Mouse (Mus musculus) heart, embryonic 15.5 days (tissue): Measurements from ENCODE around the gene Dlg3. TPM values are rescaled to one million over a fixed set of nuclear protein-coding genes. Genes with fewer than 3 reads are reported as not detected.
A peak's percentile ranks its signal among the peaks of the same experiment; 100 is the strongest.

Experiments used
- ATAC-seq: fragments of 200-750 bp; cut with Nextera tagmentation; replicated peaks from 2 replicates; pipeline ENCODE4 v1.8.0; 2017; ENCODE audit warnings: low read depth, moderate TSS enrichment; ENCODE audit not compliant: insufficient number of reproducible peaks, insufficient read depth, low FRiP score
- H3K27ac ChIP-seq: fragments of 300-500 bp; sonication (generic); 2 replicates; pipeline ENCODE4 v1.5.1; 2015; ENCODE audit warnings: mild to moderate bottlenecking, inconsistent platforms
- H3K27me3 ChIP-seq: fragments of 300-500 bp; sonication (generic); 2 replicates; pipeline ENCODE4 v1.6.1; 2015; ENCODE audit warnings: inconsistent platforms
- H3K36me3 ChIP-seq: fragments of 300-500 bp; sonication (generic); 2 replicates; pipeline ENCODE4 v1.6.1; 2015; ENCODE audit warnings: mild to moderate bottlenecking, inconsistent platforms
- H3K4me1 ChIP-seq: fragments of 300-500 bp; sonication (generic); replicated peaks from 2 replicates; pipeline ENCODE4 v1.6.1; 2015; ENCODE audit warnings: inconsistent platforms
- H3K4me2 ChIP-seq: fragments of 300-500 bp; sonication (generic); 2 replicates; pipeline ENCODE4 v1.6.1; 2015; ENCODE audit warnings: inconsistent platforms, mild to moderate bottlenecking, moderate library complexity
- H3K4me3 ChIP-seq: fragments of 300-500 bp; sonication (generic); 2 replicates; pipeline ENCODE4 v1.5.1; 2015; ENCODE audit warnings: mild to moderate bottlenecking, inconsistent platforms
- H3K9ac ChIP-seq: fragments of 300-500 bp; sonication (generic); 2 replicates; pipeline ENCODE4 v1.6.1; 2015; ENCODE audit warnings: mild to moderate bottlenecking, inconsistent platforms
- H3K9me3 ChIP-seq: fragments of 300-500 bp; sonication (generic); replicated peaks from 2 replicates; pipeline ENCODE4 v1.6.1; 2016; ENCODE audit warnings: inconsistent platforms
- WGBS: fragments of 180-500 bp; shearing (Covaris S2); methylation state at CpG from one replicate; pipeline ENCODE4 v1.1.7; 2015; ENCODE audit warnings: mixed read lengths; 5-methylcytosine and 5-hydroxymethylcytosine counted together
- polyA plus RNA-seq: library from polyadenylated mRNA; unstranded; fragments of >200 nt; fragmentation: Nextera tagmentation; extraction: Ambion mirVana; gene quantifications from 2 replicates; pipeline ENCODE4 v1.2.1, GENCODE M21; 2015

The Dlg3 gene
- polyA plus RNA-seq, 1 experiment from 2014 or later, result 1.3 TPM

- no peak for ATAC-seq
- H3K4me2 ChIP-seq, result no peak overlapping the region
- no peak overlapping the region for H3K4me3 ChIP-seq
- 74% methylated on average over 5 of the region's 5 CpGs for WGBS
- H3K27ac ChIP-seq, result no peak overlapping the region
- no peaks in the 10 kb centered on the region for H3K36me3 ChIP-seq
- H3K9ac ChIP-seq, result no peak overlapping the region
- H3K27me3 ChIP-seq, result peaks cover 8% of the 10 kb centered on the region
- no peaks in the 10 kb centered on the region for H3K9me3 ChIP-seq
- peaks cover 7% of the 10 kb centered on the region for H3K4me1 ChIP-seq
These were observed 1.8 kb downstream of the Dlg3 start for GRCm38 (mm10) chrX:100769281-100769680.

- Histone ChIP-seq H3K9ac (peak overlapping the region; percentile 58), H3K27ac (no peak overlapping the region), H3K9me3 (no peaks in the 10 kb centered on the region), H3K4me3 (peak overlapping the region; percentile 56), H3K4me1 (peaks cover 7% of the 10 kb centered on the region; the same call in 1 of the 2 replicates), H3K27me3 (no peaks in the 10 kb centered on the region; the same call in 1 of the 2 replicates), H3K4me2 (peak overlapping the region; percentile 75), H3K36me3 (no peaks in the 10 kb centered on the region)
- whole genome bisulfite sequencing, result 14% methylated on average over 21 of the region's 23 CpGs
- ATAC-seq, result no peak
These were observed 6.9 kb downstream of the Dlg3 start for GRCm38 (mm10) chrX:100774341-100774811.

- no peaks in the 10 kb centered on the region for H3K9me3 ChIP-seq
- no peak overlapping the region for H3K27ac ChIP-seq
- H3K27me3 ChIP-seq, result no peaks in the 10 kb centered on the region
- H3K4me3 ChIP-seq, result no peak overlapping the region
- H3K4me1 ChIP-seq, result peaks cover 10% of the 10 kb centered on the region; the same call in 1 of the 2 replicates
- no peak for ATAC-seq
- H3K9ac ChIP-seq, result no peak overlapping the region
- WGBS, result 78% methylated on average over 3 of the region's 3 CpGs
- no peak overlapping the region for H3K4me2 ChIP-seq
- H3K36me3 ChIP-seq, result no peaks in the 10 kb centered on the region
These were observed 7.9 kb downstream of the Dlg3 start for GRCm38 (mm10) chrX:100775405-100775804.

GRCm38 (mm10) chrX:100776494-100776893, 9.0 kb downstream of the Dlg3 start:
- Histone ChIP-seq H3K36me3 (no peaks in the 10 kb centered on the region), H3K27ac (peak overlapping the region; percentile 83), H3K4me1 (peaks cover 10% of the 10 kb centered on the region; the same call in 1 of the 2 replicates), H3K9me3 (no peaks in the 10 kb centered on the region), H3K4me3 (peak overlapping the region; percentile 63), H3K27me3 (no peaks in the 10 kb centered on the region), H3K4me2 (peak overlapping the region; percentile 65), H3K9ac (0 out of 2 replicates have a peak overlapping the region, but pooled peaks have one; percentile 64)
- ATAC-seq, result peak; percentile 20
- WGBS, result 14% methylated on average over 9 of the region's 9 CpGs

GRCm38 (mm10) chrX:100776985-100777654, 9.6 kb downstream of the Dlg3 start:
- Histone ChIP-seq H3K4me2 (peak overlapping the region; percentile 65), H3K27me3 (no peaks in the 10 kb centered on the region), H3K9ac (peak overlapping the region; percentile 64), H3K4me1 (peaks cover 10% of the 10 kb centered on the region; the same call in 1 of the 2 replicates), H3K9me3 (no peaks in the 10 kb centered on the region), H3K36me3 (no peaks in the 10 kb centered on the region), H3K4me3 (peak overlapping the region; percentile 63), H3K27ac (peak overlapping the region; percentile 83)
- 17% methylated on average over 33 of the region's 49 CpGs for WGBS
- peak; percentile 89 for ATAC-seq

GRCm38 (mm10) chrX:100777655-100778234, 10.2 kb downstream of the Dlg3 start:
- Histone ChIP-seq H3K27ac (peak overlapping the region; percentile 83), H3K9me3 (no peaks in the 10 kb centered on the region), H3K36me3 (no peaks in the 10 kb centered on the region), H3K27me3 (no peaks in the 10 kb centered on the region), H3K9ac (peak overlapping the region; percentile 64), H3K4me3 (peak overlapping the region; percentile 63), H3K4me2 (peak overlapping the region; percentile 65), H3K4me1 (peaks cover 10% of the 10 kb centered on the region; the same call in 1 of the 2 replicates)
- no peak for ATAC-seq
- WGBS, result 16% methylated on average over 10 of the region's 10 CpGs

GRCm38 (mm10) chrX:100778397-100778796, 10.9 kb downstream of the Dlg3 start:
- Histone ChIP-seq H3K27me3 (no peaks in the 10 kb centered on the region), H3K4me1 (peaks cover 10% of the 10 kb centered on the region; the same call in 1 of the 2 replicates), H3K9me3 (no peaks in the 10 kb centered on the region), H3K36me3 (no peaks in the 10 kb centered on the region), H3K4me2 (peak overlapping the region; percentile 65), H3K9ac (no peak overlapping the region), H3K27ac (no peak overlapping the region; the same call in 1 of the 2 replicates), H3K4me3 (peak overlapping the region; percentile 63)
- no peak for ATAC-seq
- 36% methylated on average over 5 of the region's 5 CpGs for WGBS

- WGBS, result 74% methylated on average over 4 of the region's 4 CpGs
- Histone ChIP-seq H3K27ac (no peak overlapping the region), H3K9ac (no peak overlapping the region), H3K4me2 (no peak overlapping the region), H3K27me3 (no peaks in the 10 kb centered on the region), H3K9me3 (no peaks in the 10 kb centered on the region), H3K4me1 (no peaks in the 10 kb centered on the region), H3K36me3 (no peaks in the 10 kb centered on the region), H3K4me3 (no peak overlapping the region)
- no peak for ATAC-seq
These were observed 21.8 kb downstream of the Dlg3 start for GRCm38 (mm10) chrX:100789322-100789721.

GRCm38 (mm10) chrX:100796041-100796740, 28.7 kb downstream of the Dlg3 start:
- no peak overlapping the region for H3K4me2 ChIP-seq
- no peaks in the 10 kb centered on the region for H3K9me3 ChIP-seq
- H3K9ac ChIP-seq, result no peak overlapping the region
- no peak overlapping the region for H3K4me3 ChIP-seq
- no peak for ATAC-seq
- H3K27me3 ChIP-seq, result no peaks in the 10 kb centered on the region
- H3K36me3 ChIP-seq, result no peaks in the 10 kb centered on the region
- peaks cover 7% of the 10 kb centered on the region; the same call in 1 of the 2 replicates for H3K4me1 ChIP-seq
- no peak overlapping the region for H3K27ac ChIP-seq
- WGBS, result 70% methylated on average over 6 of the region's 6 CpGs

GRCm38 (mm10) chrX:100796741-100797090, 29.2 kb downstream of the Dlg3 start:
- Histone ChIP-seq H3K27me3 (no peaks in the 10 kb centered on the region), H3K36me3 (no peaks in the 10 kb centered on the region), H3K4me3 (no peak overlapping the region), H3K9ac (no peak overlapping the region), H3K9me3 (no peaks in the 10 kb centered on the region), H3K4me1 (peaks cover 7% of the 10 kb centered on the region; the same call in 1 of the 2 replicates), H3K27ac (no peak overlapping the region), H3K4me2 (no peak overlapping the region)
- ATAC-seq, result no peak
- WGBS, result 79% methylated on average over 3 of the region's 3 CpGs

- Histone ChIP-seq H3K4me1 (peaks cover 7% of the 10 kb centered on the region; the same call in 1 of the 2 replicates), H3K27me3 (no peaks in the 10 kb centered on the region), H3K9ac (no peak overlapping the region), H3K27ac (no peak overlapping the region), H3K36me3 (no peaks in the 10 kb centered on the region), H3K9me3 (no peaks in the 10 kb centered on the region), H3K4me2 (no peak overlapping the region), H3K4me3 (no peak overlapping the region)
- ATAC-seq, result no peak
- WGBS, result 73% methylated on average over 4 of the region's 4 CpGs
These were observed 29.8 kb downstream of the Dlg3 start for GRCm38 (mm10) chrX:100797370-100797769.
